In the genomic region with DNA sequence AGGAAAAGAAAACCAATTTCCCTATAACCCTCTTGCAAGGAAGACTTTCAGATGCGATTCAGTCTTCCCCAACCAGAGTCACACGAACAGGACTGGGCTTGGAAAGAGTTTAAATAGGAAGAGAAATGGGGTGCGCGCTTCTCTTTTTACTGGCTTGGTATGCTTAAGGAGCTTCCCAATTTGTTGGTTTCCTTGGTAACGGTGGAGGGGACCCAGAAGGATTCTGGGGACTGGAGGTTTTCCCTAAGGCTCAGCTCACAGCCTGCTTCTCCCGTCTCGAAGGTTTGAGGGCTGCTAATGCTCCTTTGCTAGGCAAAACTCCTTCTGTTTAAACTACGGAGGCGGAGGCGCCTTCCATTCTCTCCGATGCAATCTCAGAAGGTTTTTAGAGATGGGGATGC, we compare ENCODE assay signal across 9 mouse cellular contexts. TPM values are rescaled to one million over a fixed set of nuclear protein-coding genes. Genes with fewer than 3 reads are reported as not detected.
DNase-seq lines count a peak whose midpoint lies in the region; ATAC-seq and TF ChIP-seq lines count a peak whose summit lies in the region.
"Had no signal": no experiment of that assay in that cellular context is flagged by ENCODE, and none has a peak within 500 bp of the region (broad histone marks: within the 10 kb centered on the region; RNA-seq: fewer than 3 reads in every experiment).

No protein-coding gene starts in this region.

- H3K36me3 ChIP-seq in kidney, embryonic 14.5 days (ENCODE audit: control insufficient read depth, insufficient read depth, low read length) = no peaks in the 10 kb centered on the region
- no peaks in the 10 kb centered on the region for H3K36me3 ChIP-seq in kidney, adult 2 months (ENCODE audit: control insufficient read depth, insufficient read depth, low read length)
- H3K36me3 ChIP-seq in heart, adult 2 months (ENCODE audit: control insufficient read depth, insufficient read depth, low read length) = no peaks in the 10 kb centered on the region

- peak overlapping the region; percentile 28; the same call in 1 of the 2 replicates for H3K4me3 ChIP-seq in kidney, embryonic 14.5 days (ENCODE audit: low read length)
- H3K4me3 ChIP-seq in kidney, adult 2 months (ENCODE audit: insufficient read depth, low read depth, low read length) = no peak overlapping the region
- H3K4me3 ChIP-seq in heart, adult 2 months = no peak overlapping the region

- H3K27ac ChIP-seq in kidney, embryonic 14.5 days (ENCODE audit: low read depth, low read length) = no peak overlapping the region
- no peak overlapping the region for H3K27ac ChIP-seq in kidney, adult 2 months (ENCODE audit: insufficient read depth, low read depth, low read length)
- no peak overlapping the region for H3K27ac ChIP-seq in heart, adult 2 months

- H3K27me3 ChIP-seq in kidney, embryonic 14.5 days (ENCODE audit: control insufficient read depth, insufficient read depth, low read length) = peaks cover 23% of the 10 kb centered on the region
- H3K27me3 ChIP-seq in kidney, adult 2 months (replicated peaks; ENCODE audit: control insufficient read depth, insufficient read depth, low read length) = no peaks in the 10 kb centered on the region
- peaks cover 6% of the 10 kb centered on the region; the same call in 1 of the 2 replicates for H3K27me3 ChIP-seq in heart, adult 2 months (ENCODE audit: control insufficient read depth, insufficient read depth, low read length)

- TF ChIP-seq CTCF in kidney, adult 2 months (conservative IDR thresholded peaks at IDR 0.05; ENCODE audit: insufficient read depth, insufficient read length, low read depth, low read length) = no peak
- TF ChIP-seq CTCF in heart, adult 2 months (IDR thresholded peaks at IDR 0.05) = no peak

- no peaks in the 10 kb centered on the region; the same call in 1 of the 2 replicates for H3K9me3 ChIP-seq in kidney, embryonic 14.5 days (ENCODE audit: control insufficient read depth, low read length)

- peak overlapping the region; percentile 46 for H3K4me2 ChIP-seq in kidney, embryonic 14.5 days (replicated peaks; ENCODE audit: low read depth, low read length)

- TF ChIP-seq POLR2A in kidney, adult 2 months (IDR thresholded peaks at IDR 0.05; ENCODE audit: low read depth, low read length) = no peak
- no peak for TF ChIP-seq POLR2A in heart, adult 2 months (IDR thresholded peaks at IDR 0.05; ENCODE audit: insufficient read depth, low read depth, low read length)

- no peak overlapping the region; the same call in 1 of the 2 replicates for H3K9ac ChIP-seq in kidney, embryonic 14.5 days (ENCODE audit: low read depth, low read length)
- no peak overlapping the region for H3K9ac ChIP-seq in heart, adult 2 months (ENCODE audit: low read depth, low read length)

- ATAC-seq in kidney, embryonic 14.5 days (ENCODE audit: low FRiP score, low TSS enrichment) = no peak
- ATAC-seq in frontal cortex, adult (ENCODE audit: low TSS enrichment) = peak; percentile 84

- WGBS in kidney, embryonic 14.5 days = 8% methylated on average over 11 of the region's 11 CpGs
- 15% methylated on average over 11 of the region's 11 CpGs for WGBS in kidney, adult 2 months
- 7% methylated on average over 11 of the region's 11 CpGs for WGBS in heart, adult 2 months

- H3K4me1 ChIP-seq in kidney, embryonic 14.5 days (ENCODE audit: control insufficient read depth, insufficient read depth, low read length) = peaks cover 8% of the 10 kb centered on the region; the same call in 1 of the 2 replicates
- H3K4me1 ChIP-seq in kidney, adult 2 months (ENCODE audit: control insufficient read depth, insufficient read depth, low read length) = no peaks in the 10 kb centered on the region
- no peaks in the 10 kb centered on the region for H3K4me1 ChIP-seq in heart, adult 2 months (ENCODE audit: control insufficient read depth, insufficient read depth, low read length)

- TF ChIP-seq EP300 in heart, adult 2 months (IDR thresholded peaks at IDR 0.05; ENCODE audit: insufficient read depth, low read depth, low read length) = no peak

- H3K79me2 ChIP-seq in heart, adult 2 months (replicated peaks; ENCODE audit: control insufficient read depth, insufficient read depth, low read length) = no peaks in the 10 kb centered on the region

- DNase-seq in kidney, adult 8-10 months = no peak
- peak; percentile 75 to 84 for DNase-seq in left cerebral cortex, postnatal 14 days (ENCODE audit: low spot score in 2 of 2)
- peak; percentile 43 for DNase-seq in right cerebral cortex, postnatal 14 days
- no peak for DNase-seq in testis, postnatal 14 days (ENCODE audit: low spot score)
- no peak for DNase-seq in kidney, adult 2 months
- DNase-seq in heart, adult 2 months = no peak

- intact Hi-C loops in left cerebral cortex, postnatal 14 days (cut with DNase I) = loop anchor here (5.0 kb wide), 2 partner anchors 106 to 151 kb away; no protein-coding TSS in a partner anchor
- intact Hi-C loops in heart, adult 2 months (cut with DNase I) = no loop called here

RNA-seq across cellular contexts. Expression of a gene that starts 41.7 kb away (rescaled TPM):
- 2.0 and 4.1 TPM in 2 replicates for polyA plus RNA-seq in kidney, embryonic 14.5 days (2014; fragmentation: Nextera tagmentation; extraction: Ambion mirVana)
- 1 to 10 TPM; 3.4 to 3.7 TPM for total RNA-seq in left cerebral cortex, postnatal 14 days (2021)
- polyA plus RNA-seq in kidney, adult 2 months (2012; rRNA removed) = 39.9 and 46.7 TPM in 2 replicates
- total RNA-seq in heart, adult 2 months (2021) = 1 to 10 TPM; 1.4 to 1.7 TPM
- polyA plus RNA-seq in heart, adult 2 months (2012; rRNA removed) = 2.3 and 4.7 TPM in 2 replicates
- total RNA-seq: hematopoietic stem cell, adult 5-6 weeks had no signal

Comparison
In these comparisons a context has a peak if more than half of its experiments do, and no peak if none do; other contexts are left out.
1. DNase-seq: peak in left cerebral cortex, postnatal 14 days (2 of 2) and right cerebral cortex, postnatal 14 days (single experiment); none in kidney, adult 8-10 months (0 of 2), testis, postnatal 14 days (single experiment), kidney, adult 2 months (single experiment) and heart, adult 2 months (0 of 2).